Mouse (Mus musculus) G1E (cell line): Measurements from ENCODE around the gene Itfg2.

ENCODE experiments used
- CTCF ChIP-seq: IDR thresholded peaks from 2 replicates; pipeline ENCODE4 v1.5.1; 2012; ENCODE audit warnings: low read depth, low read length, inconsistent platforms, mixed read lengths
- GATA1 ChIP-seq: IDR thresholded peaks from 2 replicates; pipeline ENCODE4 v1.6.1; 2012; ENCODE audit warnings: borderline replicate concordance, low read length, inconsistent platforms, mixed read lengths
- TAL1 ChIP-seq: conservative IDR thresholded peaks from 2 replicates; pipeline ENCODE4 v1.6.1; 2012; ENCODE audit warnings: low read depth, low read length, inconsistent platforms, mixed read lengths

- no peak for TF ChIP-seq CTCF
- no peak for TF ChIP-seq TAL1
- no peak for TF ChIP-seq GATA1
These were observed 27.0 kb downstream of the Itfg2 start for GRCm38 (mm10) chr6:128397574-128398261.
